12 mouse cellular contexts compared by ENCODE assay signal in genomic region chr1:172319921-172320411, GRCm38 (mm10). TPM values are rescaled to one million over a fixed set of nuclear protein-coding genes. Genes with fewer than 3 reads are reported as not detected.
DNase-seq lines count a peak whose midpoint lies in the region; ATAC-seq lines count a peak whose summit lies in the region.
"Had no signal": no experiment of that assay in that cellular context is flagged by ENCODE, and none has a peak within 500 bp of the region (broad histone marks: within the 10 kb centered on the region; RNA-seq: fewer than 3 reads in every experiment).

No protein-coding gene starts in this region.

- H3K27ac ChIP-seq in midbrain, embryonic 10.5 days (replicated peaks), result peak overlapping the region; percentile 29
- H3K27ac ChIP-seq in midbrain, embryonic 16.5 days (ENCODE audit: low read length), result no peak overlapping the region
- peak overlapping the region; percentile 76 for H3K27ac ChIP-seq in hindbrain, embryonic 13.5 days
- 0 out of 2 replicates have a peak overlapping the region, but pooled peaks have one; percentile 1 for H3K27ac ChIP-seq in neural tube, embryonic 14.5 days (ENCODE audit: low read depth, low read length)

- H3K4me2 ChIP-seq in midbrain, embryonic 16.5 days (ENCODE audit: low read length), result no peak overlapping the region
- no peak overlapping the region for H3K4me2 ChIP-seq in hindbrain, embryonic 13.5 days
- H3K4me2 ChIP-seq in neural tube, embryonic 14.5 days (ENCODE audit: low read depth, low read length), result no peak overlapping the region

- H3K27me3 ChIP-seq in midbrain, embryonic 10.5 days (ENCODE audit: low read depth, poor library complexity, severe bottlenecking), result peaks cover 69% of the 10 kb centered on the region
- no peaks in the 10 kb centered on the region for H3K27me3 ChIP-seq in midbrain, embryonic 16.5 days (ENCODE audit: control insufficient read depth, insufficient read depth, low read depth, low read length)
- 0 out of 2 replicates have a peak, but pooled peaks cover under 1% of the 10 kb centered on the region for H3K27me3 ChIP-seq in hindbrain, embryonic 13.5 days
- no peaks in the 10 kb centered on the region for H3K27me3 ChIP-seq in neural tube, embryonic 14.5 days (ENCODE audit: control insufficient read depth, insufficient read depth, low read length)

- H3K4me1 ChIP-seq in midbrain, embryonic 10.5 days, result peaks cover 66% of the 10 kb centered on the region
- H3K4me1 ChIP-seq in midbrain, embryonic 16.5 days (ENCODE audit: control insufficient read depth, insufficient read depth, low read length), result peaks cover 4% of the 10 kb centered on the region; the same call in 1 of the 2 replicates
- H3K4me1 ChIP-seq in hindbrain, embryonic 13.5 days (replicated peaks), result peaks cover 70% of the 10 kb centered on the region
- peaks cover 6% of the 10 kb centered on the region; the same call in 1 of the 2 replicates for H3K4me1 ChIP-seq in neural tube, embryonic 14.5 days (ENCODE audit: control insufficient read depth, insufficient read depth, low read length)

- no peak overlapping the region for H3K9ac ChIP-seq in midbrain, embryonic 16.5 days (ENCODE audit: low read depth, low read length)
- peak overlapping the region; percentile 19; the same call in 1 of the 2 replicates for H3K9ac ChIP-seq in hindbrain, embryonic 13.5 days
- no peak overlapping the region for H3K9ac ChIP-seq in neural tube, embryonic 14.5 days (replicated peaks; ENCODE audit: low read depth, low read length)

- peak; percentile 36 to 46 for DNase-seq in cerebellum, adult 18-20 months
- DNase-seq in cerebellum, adult 11 months, result no peak
- DNase-seq in midbrain, embryonic 10.5 days (ENCODE audit: low spot score), result no peak
- DNase-seq in B cell, adult 2 months, result no peak
- no peak for DNase-seq in kidney, adult 9 months
- DNase-seq: adrenal gland, adult 8-10 months; heart, adult 18-20 months; lung, adult 2 months had no signal

- H3K36me3 ChIP-seq in midbrain, embryonic 10.5 days, result peaks cover 43% of the 10 kb centered on the region
- no peaks in the 10 kb centered on the region; the same call in 1 of the 2 replicates for H3K36me3 ChIP-seq in midbrain, embryonic 16.5 days (ENCODE audit: control insufficient read depth, insufficient read depth, low read length)
- H3K36me3 ChIP-seq in hindbrain, embryonic 13.5 days, result peaks cover 22% of the 10 kb centered on the region; the same call in 1 of the 2 replicates
- no peaks in the 10 kb centered on the region for H3K36me3 ChIP-seq in neural tube, embryonic 14.5 days (ENCODE audit: control insufficient read depth, insufficient read depth, low read length)

- H3K4me3 ChIP-seq in midbrain, embryonic 10.5 days, result no peak overlapping the region
- H3K4me3 ChIP-seq in midbrain, embryonic 16.5 days (ENCODE audit: low read depth, low read length), result no peak overlapping the region
- no peak overlapping the region for H3K4me3 ChIP-seq in hindbrain, embryonic 13.5 days
- H3K4me3 ChIP-seq in neural tube, embryonic 14.5 days (ENCODE audit: low read depth, low read length), result no peak overlapping the region

- no peak for ATAC-seq in midbrain, embryonic 16.5 days
- ATAC-seq in hindbrain, embryonic 13.5 days (ENCODE audit: low FRiP score), result peak; percentile 22; the same call in 1 of the 2 replicates
- peak; percentile 32 for ATAC-seq in neural tube, embryonic 14.5 days (ENCODE audit: low read depth)

- WGBS in midbrain, embryonic 10.5 days, result 45% methylated on average over 5 of the region's 5 CpGs
- WGBS in midbrain, embryonic 16.5 days, result 23% methylated on average over 5 of the region's 5 CpGs
- 11% methylated on average over 5 of the region's 5 CpGs for WGBS in hindbrain, embryonic 13.5 days
- 12% methylated on average over 5 of the region's 5 CpGs for WGBS in neural tube, embryonic 14.5 days

- H3K9me3 ChIP-seq in midbrain, embryonic 10.5 days (replicated peaks), result no peaks in the 10 kb centered on the region
- no peaks in the 10 kb centered on the region for H3K9me3 ChIP-seq in midbrain, embryonic 16.5 days (replicated peaks; ENCODE audit: control insufficient read depth, low read length, poor library complexity, severe bottlenecking)
- no peaks in the 10 kb centered on the region for H3K9me3 ChIP-seq in hindbrain, embryonic 13.5 days
- no peaks in the 10 kb centered on the region for H3K9me3 ChIP-seq in neural tube, embryonic 14.5 days (ENCODE audit: control insufficient read depth, low read length)

RNA-seq across cellular contexts. Expression of gene Kcnj9, which starts 9.2 kb away (rescaled TPM):
- polyA plus RNA-seq in midbrain, embryonic 10.5 days (2016; fragmentation: Nextera tagmentation; extraction: Ambion mirVana), result 0.23 and 0.61 TPM in 2 replicates
- 7.7 and 7.8 TPM in 2 replicates for polyA plus RNA-seq in midbrain, embryonic 16.5 days (2015; fragmentation: Nextera tagmentation; extraction: Ambion mirVana)
- polyA plus RNA-seq in hindbrain, embryonic 13.5 days (2015; fragmentation: Nextera tagmentation; extraction: Ambion mirVana), result 2.2 and 2.5 TPM in 2 replicates
- polyA plus RNA-seq in neural tube, embryonic 14.5 days (2014; fragmentation: Nextera tagmentation; extraction: Ambion mirVana), result 1.3 and 2.7 TPM in 2 replicates
- polyA plus RNA-seq: intestine, embryonic 14.5 days; lung, adult 2 months had no signal

RNA-seq across cellular contexts. Expression of gene Kcnj10, which starts 21.0 kb away (rescaled TPM):
- polyA plus RNA-seq in midbrain, embryonic 10.5 days (2016; fragmentation: Nextera tagmentation; extraction: Ambion mirVana), result 0.46 and 0.75 TPM in 2 replicates
- polyA plus RNA-seq in midbrain, embryonic 16.5 days (2015; fragmentation: Nextera tagmentation; extraction: Ambion mirVana), result 1.5 and 2.5 TPM in 2 replicates
- 1.6 and 1.7 TPM in 2 replicates for polyA plus RNA-seq in hindbrain, embryonic 13.5 days (2015; fragmentation: Nextera tagmentation; extraction: Ambion mirVana)
- 2.3 and 2.6 TPM in 2 replicates for polyA plus RNA-seq in neural tube, embryonic 14.5 days (2014; fragmentation: Nextera tagmentation; extraction: Ambion mirVana)

RNA-seq across cellular contexts. Expression of gene Atp1a2, which starts 22.1 kb away (rescaled TPM):
- 3.0 and 4.3 TPM in 2 replicates for polyA plus RNA-seq in midbrain, embryonic 10.5 days (2016; fragmentation: Nextera tagmentation; extraction: Ambion mirVana)
- 53.2 and 69.0 TPM in 2 replicates for polyA plus RNA-seq in midbrain, embryonic 16.5 days (2015; fragmentation: Nextera tagmentation; extraction: Ambion mirVana)
- 41.5 and 42.3 TPM in 2 replicates for polyA plus RNA-seq in hindbrain, embryonic 13.5 days (2015; fragmentation: Nextera tagmentation; extraction: Ambion mirVana)
- polyA plus RNA-seq in neural tube, embryonic 14.5 days (2014; fragmentation: Nextera tagmentation; extraction: Ambion mirVana), result 23.6 and 27.9 TPM in 2 replicates

RNA-seq across cellular contexts. Expression of gene Pigm, which starts 56.4 kb away (rescaled TPM):
- polyA plus RNA-seq in midbrain, embryonic 10.5 days (2016; fragmentation: Nextera tagmentation; extraction: Ambion mirVana), result 9.3 and 9.9 TPM in 2 replicates
- 3.4 and 3.5 TPM in 2 replicates for polyA plus RNA-seq in midbrain, embryonic 16.5 days (2015; fragmentation: Nextera tagmentation; extraction: Ambion mirVana)
- polyA plus RNA-seq in hindbrain, embryonic 13.5 days (2015; fragmentation: Nextera tagmentation; extraction: Ambion mirVana), result 4.7 and 4.9 TPM in 2 replicates
- 5.2 and 6.1 TPM in 2 replicates for polyA plus RNA-seq in neural tube, embryonic 14.5 days (2014; fragmentation: Nextera tagmentation; extraction: Ambion mirVana)

RNA-seq across cellular contexts. Expression of gene Igsf8, which starts 58.5 kb away (rescaled TPM):
- polyA plus RNA-seq in midbrain, embryonic 10.5 days (2016; fragmentation: Nextera tagmentation; extraction: Ambion mirVana), result 50.2 and 62.4 TPM in 2 replicates
- polyA plus RNA-seq in midbrain, embryonic 16.5 days (2015; fragmentation: Nextera tagmentation; extraction: Ambion mirVana), result 63.9 and 64.0 TPM in 2 replicates
- polyA plus RNA-seq in hindbrain, embryonic 13.5 days (2015; fragmentation: Nextera tagmentation; extraction: Ambion mirVana), result 104 and 112 TPM in 2 replicates
- polyA plus RNA-seq in neural tube, embryonic 14.5 days (2014; fragmentation: Nextera tagmentation; extraction: Ambion mirVana), result 66.2 and 72.2 TPM in 2 replicates

Comparison
In these comparisons a context has a peak if more than half of its experiments do, and no peak if none do; other contexts are left out.
1. DNase-seq: peak in cerebellum, adult 18-20 months (2 of 2); none in cerebellum, adult 11 months (single experiment), midbrain, embryonic 10.5 days (single experiment), B cell, adult 2 months (0 of 2) and kidney, adult 9 months (single experiment).